Mouse (Mus musculus) stomach, postnatal 0 days (tissue): ENCODE results near the gene Sp4.

Experiments used
- CTCF ChIP-seq: IDR thresholded peaks from 2 replicates; pipeline ENCODE4 v1.5.1; 2016; ENCODE audit warnings: antibody characterized with exemption, low read depth, mild to moderate bottlenecking, moderate library complexity
- EP300 ChIP-seq: optimal IDR thresholded peaks from 2 replicates; pipeline ENCODE3; 2016; ENCODE audit warnings: antibody characterized with exemption

GRCm38 (mm10) chr12:118339107-118339506 lies 37.9 kb upstream of the Sp4 start:
- TF ChIP-seq CTCF: no peak
- TF ChIP-seq EP300: no peak
